Mouse (Mus musculus): ENCODE data around the gene Gpatch8. TPM values are rescaled to one million over a fixed set of nuclear protein-coding genes. Genes with fewer than 3 reads are reported as not detected.

The Gpatch8 gene
- total and polyA plus RNA-seq, 3 experiments = 17.9 to 29.7 (median 25.8) TPM

DNA sequence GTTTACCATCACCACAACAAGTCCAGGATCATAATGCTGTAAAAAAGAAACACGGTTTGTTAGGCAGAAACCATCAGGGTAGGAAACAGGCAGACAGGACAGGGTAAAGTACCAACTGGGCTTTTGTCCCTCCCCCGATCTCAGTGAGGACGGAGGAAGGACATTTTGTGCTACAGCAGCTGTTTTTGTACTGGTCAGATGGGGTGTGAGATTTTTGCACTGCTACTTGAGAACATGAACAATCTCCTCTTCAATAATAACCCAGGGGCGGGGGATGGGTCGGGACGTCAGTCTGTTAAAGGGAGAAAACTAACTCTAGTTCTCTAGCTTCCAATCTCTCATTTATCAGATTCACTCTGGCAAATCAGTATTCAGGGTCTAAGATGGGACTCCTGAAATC lies 46.0 kb downstream of the Gpatch8 start:
- no peaks in the 10 kb centered on the region for H3K4me1 ChIP-seq (ENCODE audit: control insufficient read depth in 1 of 2, insufficient read depth in 2 of 2, low read length in 2 of 2)
- TF ChIP-seq CHD1 (IDR thresholded peaks at IDR 0.05; ENCODE audit: low read depth, low read length) (no peak), ETS1 (IDR thresholded peaks at IDR 0.05; ENCODE audit: low read depth, low read length) (no peak), MEF2A (IDR thresholded peaks at IDR 0.05; ENCODE audit: extremely low read depth, insufficient replicate concordance, low read depth, low read length, poor library complexity, severe bottlenecking) (no peak), KAT2A (conservative IDR thresholded peaks at IDR 0.05; ENCODE audit: low read depth, low read length) (no peak), MYB (IDR thresholded peaks at IDR 0.05; ENCODE audit: low read depth, low read length) (no peak), MXI1 (IDR thresholded peaks at IDR 0.05; ENCODE audit: low read depth, low read length) (no peak), RCOR1 (IDR thresholded peaks at IDR 0.05; ENCODE audit: low read depth, low read length) (no peak), USF1 (IDR thresholded peaks at IDR 0.05; ENCODE audit: low read depth, low read length) (no peak), NELFE (IDR thresholded peaks at IDR 0.05; ENCODE audit: low read depth, low read length) (no peak), POLR2AphosphoS5 (IDR thresholded peaks at IDR 0.05; ENCODE audit: borderline replicate concordance, low read depth, low read length) (no peak), EP300 (IDR thresholded peaks at IDR 0.05; ENCODE audit: low read depth in 1 of 2, low read length in 2 of 2) (no peak), GABPA (IDR thresholded peaks at IDR 0.05; ENCODE audit: low read depth, low read length) (no peak), ZNF384 (IDR thresholded peaks at IDR 0.05; ENCODE audit: low read depth, low read length) (no peak), JUND (IDR thresholded peaks at IDR 0.05; ENCODE audit: low read depth, low read length) (no peak), SIN3A (IDR thresholded peaks at IDR 0.05; ENCODE audit: low read length) (no peak), GATA1 (IDR thresholded peaks at IDR 0.05; ENCODE audit: low read depth, low read length) (no peak), POLR2A (IDR thresholded peaks at IDR 0.05; ENCODE audit: control insufficient read depth in 1 of 2, insufficient read depth in 1 of 2, low read depth in 1 of 2, low read length in 2 of 2, poor library complexity in 1 of 2) (no peak), CHD2 (IDR thresholded peaks at IDR 0.05; ENCODE audit: low read length) (no peak)
- H3K36me3 ChIP-seq (ENCODE audit: control insufficient read depth in 1 of 2, insufficient read depth in 2 of 2, low read length in 2 of 2) = peaks cover 0 to 18% of the 10 kb centered on the region in 2 experiments; a peak in 3 of 4 replicates
- H3K27me3 ChIP-seq (ENCODE audit: control insufficient read depth in 1 of 2, insufficient read depth in 2 of 2, low read length in 2 of 2) = no peaks in the 10 kb centered on the region
- no peak overlapping the region for H3K9ac ChIP-seq (ENCODE audit: control insufficient read depth, low read depth, low read length, poor library complexity, severe bottlenecking)
- H3K79me2 ChIP-seq (ENCODE audit: control insufficient read depth, insufficient read depth, low read length, poor library complexity) = no peaks in the 10 kb centered on the region
- no peaks in the 10 kb centered on the region for H3K9me3 ChIP-seq (replicated peaks; ENCODE audit: insufficient read depth, low read length)
- no peak overlapping the region for H3K27ac ChIP-seq (ENCODE audit: control insufficient read depth, low read depth, low read length)
- DNase-seq (ENCODE audit: low read depth, low spot score) = no peak
- no peak overlapping the region for H3K4me3 ChIP-seq (ENCODE audit: control insufficient read depth in 1 of 2, insufficient read depth in 1 of 2, low read depth in 2 of 2, low read length in 2 of 2)

DNA sequence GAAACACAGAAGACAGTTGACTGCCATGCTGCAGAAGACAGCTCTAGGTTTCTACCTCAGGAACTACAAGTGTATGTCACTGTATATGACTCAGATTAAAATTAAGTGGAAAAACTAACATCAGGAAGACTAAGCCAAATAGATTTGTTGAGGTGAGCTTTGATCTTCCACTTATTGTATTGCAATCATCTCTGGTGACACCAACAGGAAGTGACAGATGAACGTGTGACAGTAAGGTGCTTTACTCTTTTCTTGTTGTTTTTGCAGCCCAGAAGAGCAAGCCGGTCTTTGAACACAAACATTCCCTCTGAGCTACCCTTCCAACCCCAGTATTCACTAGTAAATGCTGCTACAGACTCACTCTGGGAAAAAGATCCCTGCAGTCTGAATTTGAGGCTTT lies 59.5 kb downstream of the Gpatch8 start:
- H3K79me2 ChIP-seq (ENCODE audit: control insufficient read depth, insufficient read depth, low read length, poor library complexity) = no peaks in the 10 kb centered on the region
- TF ChIP-seq SMC3 (IDR thresholded peaks at IDR 0.05; ENCODE audit: low read depth, low read length) (no peak), GATA1 (IDR thresholded peaks at IDR 0.05; ENCODE audit: low read depth, low read length) (no peak), E2F4 (IDR thresholded peaks at IDR 0.05; ENCODE audit: borderline replicate concordance, low read depth, low read length) (no peak), BHLHE40 (IDR thresholded peaks at IDR 0.05; ENCODE audit: borderline replicate concordance, low read depth, low read length) (no peak), USF1 (IDR thresholded peaks at IDR 0.05; ENCODE audit: low read depth, low read length) (no peak), KAT2A (conservative IDR thresholded peaks at IDR 0.05; ENCODE audit: low read depth, low read length) (no peak), TCF12 (IDR thresholded peaks at IDR 0.05; ENCODE audit: low read depth, low read length) (no peak)
- H3K9me3 ChIP-seq (replicated peaks; ENCODE audit: insufficient read depth, low read length) = no peaks in the 10 kb centered on the region
- H3K4me1 ChIP-seq (ENCODE audit: control insufficient read depth in 1 of 2, insufficient read depth in 2 of 2, low read length in 2 of 2) = no peaks in the 10 kb centered on the region
- peaks cover 2 to 38% of the 10 kb centered on the region in 2 experiments; a peak in 2 of 4 replicates for H3K36me3 ChIP-seq (ENCODE audit: control insufficient read depth in 1 of 2, insufficient read depth in 2 of 2, low read length in 2 of 2)
- H3K27me3 ChIP-seq (ENCODE audit: control insufficient read depth in 1 of 2, insufficient read depth in 2 of 2, low read length in 2 of 2) = no peaks in the 10 kb centered on the region
- no peak overlapping the region for H3K9ac ChIP-seq (ENCODE audit: control insufficient read depth, low read depth, low read length, poor library complexity, severe bottlenecking)
- H3K27ac ChIP-seq (ENCODE audit: control insufficient read depth, low read depth, low read length) = no peak overlapping the region
- no peak for DNase-seq (ENCODE audit: low read depth, low spot score)
- no peak overlapping the region for H3K4me3 ChIP-seq (ENCODE audit: control insufficient read depth in 1 of 2, insufficient read depth in 1 of 2, low read depth in 2 of 2, low read length in 2 of 2)
